Mouse (Mus musculus): ENCODE results near the gene Frrs1l.
A peak's percentile ranks its signal among the peaks of the same experiment; 100 is the strongest.

Frrs1l gene

DNA sequence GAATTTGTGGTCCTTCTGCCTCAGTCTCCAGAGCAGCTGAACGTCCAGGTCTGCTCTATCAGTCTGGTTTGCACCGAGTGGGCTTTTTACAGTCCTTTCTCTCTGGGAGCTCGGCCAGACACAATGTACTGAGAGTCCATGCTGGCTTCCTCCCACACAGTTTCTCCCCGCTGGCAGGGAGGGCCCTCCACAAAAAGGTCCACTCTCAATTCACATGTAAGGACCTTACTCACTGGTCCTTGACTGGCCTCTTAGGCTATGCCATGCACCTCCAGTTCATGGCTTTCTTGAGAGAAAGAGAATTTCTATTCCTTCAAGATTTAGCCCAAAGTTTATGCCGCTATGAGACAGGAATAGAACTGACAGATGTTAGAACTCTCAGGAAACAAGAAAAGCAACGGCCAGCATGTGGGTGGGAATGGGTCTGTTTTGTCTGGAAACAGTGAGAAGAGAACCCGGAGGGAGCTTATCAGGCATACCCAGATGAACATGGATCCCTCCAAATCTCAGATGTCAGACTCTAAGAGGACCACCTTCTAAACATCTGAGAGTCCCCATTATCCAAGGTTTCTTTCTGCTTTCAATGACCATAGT lies 24.5 kb downstream of the Frrs1l start:
- no peak for DNase-seq

DNA sequence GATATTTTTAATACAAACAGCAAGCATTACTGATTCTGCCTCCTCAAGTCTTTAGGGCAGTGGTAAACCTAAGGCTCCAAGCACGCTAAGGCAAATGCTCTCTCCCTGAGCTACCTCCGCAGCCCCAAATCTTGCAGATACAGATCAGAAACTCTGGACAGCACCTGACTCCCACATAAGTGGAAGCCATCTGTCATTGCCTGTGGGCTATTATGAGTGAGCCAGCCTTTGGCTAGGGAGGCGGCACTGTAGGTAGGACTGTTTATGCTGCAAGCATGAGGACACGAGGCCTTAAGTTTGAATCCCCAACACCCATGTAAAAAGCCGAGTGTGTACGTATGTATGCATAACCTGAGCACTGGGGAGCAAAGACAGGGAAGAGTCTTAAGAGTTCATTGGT lies 26.5 kb downstream of the Frrs1l start:
- DNase-seq = no peak

DNA sequence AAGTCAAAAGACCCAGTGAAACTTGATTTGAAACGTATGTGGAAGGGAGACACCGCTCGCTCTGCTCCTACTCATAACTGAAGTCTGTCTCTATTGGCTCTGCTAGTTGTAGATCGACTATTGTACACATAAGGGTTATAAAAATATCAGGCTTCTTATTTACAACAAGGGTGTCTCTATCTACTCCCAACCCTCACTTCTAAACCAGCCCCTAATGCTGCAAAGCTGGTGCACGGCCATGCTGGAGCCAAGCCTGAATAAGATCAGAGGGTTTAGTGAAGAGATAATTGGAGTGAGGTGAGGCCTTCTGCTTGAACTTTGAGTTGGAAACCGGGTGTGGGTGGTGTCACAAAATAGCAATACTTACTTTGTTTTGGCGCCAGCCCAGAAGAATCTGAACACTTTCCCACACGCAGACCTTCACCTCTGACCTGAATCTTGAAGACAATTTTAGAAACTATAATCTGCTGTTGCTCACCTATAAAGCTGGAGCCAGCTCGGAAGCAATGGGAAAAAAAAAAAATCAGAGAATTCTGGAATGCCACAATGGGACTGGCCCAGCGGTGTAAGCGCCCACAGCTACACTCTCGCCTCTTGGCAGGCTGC lies 28.8 kb downstream of the Frrs1l start:
- DNase-seq = no peak

DNA sequence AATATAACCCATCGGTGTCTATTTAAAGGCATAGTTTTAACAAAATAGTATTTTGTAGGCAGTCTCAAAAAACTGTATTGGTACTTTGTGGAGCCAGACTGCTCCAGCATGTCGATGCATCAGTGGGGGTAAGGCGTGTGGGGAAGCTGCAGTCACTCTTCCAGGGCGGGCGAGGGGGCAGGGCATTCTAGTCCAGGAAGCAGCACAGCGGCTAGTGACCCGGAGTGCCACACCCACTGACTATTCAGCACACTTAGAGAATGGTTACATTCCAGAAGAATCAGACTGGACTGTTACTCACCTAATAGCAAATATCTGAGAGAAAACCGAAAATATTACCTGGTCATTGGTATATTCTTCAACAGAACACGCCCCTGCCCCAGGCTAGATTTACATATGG lies 32.7 kb downstream of the Frrs1l start:
- no peak for DNase-seq

DNA sequence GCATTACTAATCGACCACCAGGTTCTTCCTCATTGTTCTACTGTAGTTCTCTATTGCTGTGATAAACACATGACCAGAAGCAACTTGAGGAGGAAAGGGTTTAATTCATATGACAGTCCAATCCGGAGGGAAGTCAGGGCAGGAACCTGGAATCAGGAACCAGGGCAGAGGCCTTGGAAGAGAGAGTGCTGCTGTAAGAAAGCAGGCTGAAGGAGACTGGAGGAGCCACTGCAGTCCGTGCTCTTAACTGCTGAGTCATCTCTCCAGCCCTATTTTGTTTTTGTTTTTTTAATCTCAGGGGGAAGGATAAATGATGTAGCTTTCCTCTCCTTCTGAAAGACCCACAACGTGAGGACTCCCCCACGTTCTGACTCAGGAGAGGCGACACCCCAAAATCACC lies 37.0 kb downstream of the Frrs1l start:
- no peak for DNase-seq

DNA sequence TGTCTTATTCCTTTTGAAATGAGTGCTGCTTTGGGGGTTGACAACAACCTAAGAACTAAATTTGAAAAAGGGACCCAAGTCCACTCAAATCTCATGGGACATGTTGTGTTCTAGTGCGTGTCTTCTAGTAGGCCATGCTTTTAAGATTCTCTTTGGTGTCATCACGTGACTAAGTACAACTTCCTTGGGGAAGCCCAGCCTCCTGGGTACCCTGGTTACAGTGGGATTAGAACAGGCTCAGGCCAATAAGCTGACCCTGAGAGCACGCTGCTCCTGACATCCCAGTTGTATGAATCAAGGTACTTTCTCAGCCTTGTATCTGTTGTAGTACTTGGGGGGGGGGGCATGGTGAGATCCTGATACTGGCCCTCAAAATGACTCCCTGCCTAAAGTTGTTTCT lies 38.5 kb downstream of the Frrs1l start:
- no peak for DNase-seq

DNA sequence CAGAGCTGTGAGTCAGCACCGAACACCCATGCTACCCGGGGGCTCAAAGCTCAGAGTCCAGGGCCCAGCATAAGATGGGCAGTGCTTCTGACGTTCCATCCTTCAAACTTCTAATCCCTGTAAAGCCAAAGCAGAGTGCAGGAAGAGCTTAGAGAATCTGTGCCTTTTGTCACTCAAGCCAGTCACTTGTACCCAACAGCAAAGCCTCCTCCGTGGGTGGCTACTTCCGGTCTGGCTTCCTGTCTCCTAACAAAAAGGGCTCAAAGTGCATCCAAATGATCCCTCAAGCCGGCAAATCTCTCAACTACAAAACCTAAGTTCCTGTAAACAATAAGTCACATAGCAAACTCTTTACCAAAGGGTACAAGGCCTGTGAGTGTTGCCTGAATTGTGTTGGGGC lies 40.7 kb downstream of the Frrs1l start:
- no peak for DNase-seq

DNA sequence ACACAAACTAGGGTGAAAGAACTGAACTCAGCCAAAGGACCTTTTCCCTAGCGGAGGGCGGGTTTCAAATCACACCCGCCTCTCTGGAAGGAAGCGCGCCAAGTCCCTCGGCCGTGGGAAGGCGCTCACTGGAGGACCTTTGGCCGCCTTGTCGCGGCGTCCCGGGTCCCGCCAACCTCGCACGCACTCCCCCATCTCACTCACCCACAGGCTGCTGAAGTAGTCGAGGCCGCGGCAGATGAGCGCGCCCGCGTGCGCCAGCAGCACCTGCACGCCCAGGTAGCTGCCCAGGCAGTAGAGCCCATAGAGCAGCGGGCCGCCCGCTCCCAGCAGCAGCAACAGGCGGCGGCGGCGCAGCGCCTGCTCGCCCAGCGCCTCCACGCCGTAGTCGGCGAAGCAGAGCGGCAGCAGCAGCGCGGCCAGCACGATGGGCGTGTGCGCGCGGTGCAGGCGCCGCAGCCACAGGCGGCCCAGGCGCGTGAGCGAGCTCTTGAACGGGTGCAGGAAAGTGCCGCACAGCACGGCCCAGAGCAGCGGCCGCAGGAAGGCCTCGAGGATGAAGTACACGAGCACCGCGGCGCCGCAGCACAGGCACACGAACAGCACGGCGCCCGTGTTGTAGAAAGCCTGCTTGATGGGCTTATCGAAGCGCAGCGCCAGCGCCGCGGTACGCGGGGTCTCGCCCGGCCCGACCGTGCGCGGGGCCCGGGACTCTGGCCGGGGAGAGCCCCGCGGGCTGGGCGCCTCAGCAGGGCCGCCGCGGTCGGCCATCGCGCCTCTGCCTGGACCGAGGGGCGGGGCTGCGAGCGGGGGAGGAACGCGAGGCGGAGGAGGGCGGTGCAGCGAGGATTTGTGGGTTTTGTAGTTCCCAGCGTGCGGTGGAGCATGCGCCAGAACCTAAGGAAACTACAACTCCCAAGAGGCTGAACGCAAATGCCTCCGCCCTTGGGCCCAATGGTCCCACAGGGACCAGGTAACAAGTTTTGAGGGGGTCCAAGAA lies 43.2 kb downstream of the Frrs1l start, which contains the start of gene Tmem245:
Gene Tmem245 (minus strand): TSS at position 797 of the 1,000 bp plus-strand sequence.
- peak; percentile 94 for DNase-seq

DNA sequence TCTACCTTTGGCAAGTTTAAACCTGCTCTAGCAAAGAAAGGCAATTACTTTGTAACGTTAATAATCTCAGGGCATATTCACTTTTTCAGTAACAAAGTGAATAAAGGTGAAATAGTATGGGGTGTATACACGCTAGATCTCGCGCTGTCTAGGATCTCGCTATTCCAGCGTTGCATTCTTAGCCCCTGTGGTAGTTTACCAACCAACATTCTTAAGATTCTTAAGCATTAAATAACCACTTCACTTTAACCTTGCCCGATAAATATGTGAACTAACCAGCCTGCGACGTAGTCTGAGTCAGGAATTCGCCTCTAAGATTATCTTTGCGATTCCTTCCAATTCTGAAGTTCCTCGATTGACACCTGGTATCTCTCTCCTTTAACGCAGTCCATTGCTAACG lies 44.0 kb downstream of the Frrs1l start:
- no peak for DNase-seq

DNA sequence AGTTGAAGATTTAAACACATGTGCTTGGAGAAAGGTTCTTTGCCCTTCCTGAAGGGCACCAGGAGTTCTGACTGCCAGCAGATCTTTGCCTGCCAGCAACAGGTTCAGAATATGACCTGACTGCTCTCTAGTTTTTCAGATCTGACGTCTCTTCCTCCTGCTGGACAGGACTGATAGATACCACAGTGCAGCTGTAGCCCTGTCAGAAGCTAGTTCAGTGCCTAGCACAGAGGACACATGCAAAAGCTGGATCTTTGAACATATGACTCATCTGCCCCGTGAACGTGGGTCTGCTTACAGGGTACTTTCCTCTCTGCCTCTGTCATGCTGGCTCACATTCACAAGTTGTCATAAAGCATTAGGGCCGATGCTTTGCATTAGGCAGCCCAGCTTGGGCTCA lies 45.9 kb downstream of the Frrs1l start:
- no peak for DNase-seq

DNA sequence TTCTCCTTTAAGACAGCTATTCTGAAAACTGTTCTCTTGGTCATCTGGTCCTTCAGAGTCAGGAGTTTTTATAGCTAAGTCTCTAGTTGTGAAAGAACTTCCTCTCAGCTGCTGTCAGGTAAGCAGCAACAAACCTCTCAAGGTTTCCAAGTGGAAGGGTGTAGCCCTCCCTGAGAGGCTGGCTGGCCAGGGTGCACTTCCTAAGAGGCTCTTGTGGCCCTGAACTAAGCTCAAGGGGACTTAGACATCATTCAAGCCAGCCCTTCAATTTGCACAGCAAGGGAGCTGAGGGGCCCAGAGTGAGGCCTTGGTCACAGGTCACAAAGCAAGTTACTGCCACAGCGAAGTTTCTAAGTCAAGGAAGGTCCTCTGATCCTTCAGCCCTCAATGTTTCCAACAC lies 46.9 kb downstream of the Frrs1l start:
- DNase-seq = no peak

DNA sequence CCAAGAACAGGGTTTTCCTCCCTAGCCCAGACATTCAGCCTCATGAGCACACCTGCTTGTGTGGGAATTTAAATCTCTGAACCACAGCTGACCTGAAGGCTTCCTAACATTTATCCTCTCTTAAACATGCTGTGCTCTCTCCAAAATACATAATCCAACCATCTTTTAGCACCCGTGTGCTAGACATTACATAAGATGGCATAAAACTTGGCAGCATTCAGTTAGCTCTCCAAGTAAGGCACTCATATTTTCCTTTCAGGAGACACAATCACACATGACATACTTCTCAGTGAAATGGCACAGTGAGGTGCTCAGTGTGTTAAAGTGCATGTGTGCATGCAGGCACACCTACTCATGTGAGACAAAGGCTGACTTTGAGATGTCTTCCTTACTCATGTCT lies 47.6 kb downstream of the Frrs1l start:
- DNase-seq = no peak

DNA sequence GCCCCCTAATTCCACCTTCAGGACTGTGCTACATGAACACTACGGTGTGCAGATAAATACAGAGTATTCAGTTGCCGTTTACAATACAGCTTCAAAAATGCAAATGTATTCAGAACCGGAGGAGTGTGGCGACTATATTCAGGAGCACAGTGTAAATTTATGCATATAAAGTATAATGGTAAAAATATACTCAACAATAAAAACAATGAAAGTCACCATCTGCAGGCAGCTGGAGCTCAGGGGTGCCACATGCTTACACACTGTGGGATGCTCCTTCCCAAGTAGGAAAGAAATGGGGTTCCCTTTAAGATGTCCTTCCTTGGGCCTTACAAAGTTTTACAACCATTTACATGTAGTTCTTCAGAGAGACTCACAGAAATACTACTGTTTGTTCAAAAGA lies 48.7 kb downstream of the Frrs1l start:
- DNase-seq = no peak

DNA sequence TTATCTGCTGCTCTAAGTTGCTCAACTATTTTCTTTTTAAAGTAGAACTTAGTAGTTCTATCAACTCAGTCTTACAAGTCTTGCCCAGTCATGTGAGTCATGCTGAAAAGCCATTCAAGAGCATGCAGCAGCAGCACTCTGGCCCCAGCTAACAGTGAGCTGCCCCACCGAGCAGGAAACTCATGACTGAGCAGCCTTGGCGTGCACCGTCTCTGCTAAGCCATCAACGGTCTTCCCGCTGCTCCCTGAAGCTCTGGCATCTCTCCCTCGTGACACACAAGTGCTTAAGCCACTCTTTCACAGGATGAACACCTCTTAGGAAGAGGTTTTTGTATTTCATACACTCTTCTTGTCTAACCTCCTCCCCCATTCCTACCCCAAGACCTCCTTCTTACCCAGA lies 53.1 kb downstream of the Frrs1l start:
- no peak for DNase-seq

DNA sequence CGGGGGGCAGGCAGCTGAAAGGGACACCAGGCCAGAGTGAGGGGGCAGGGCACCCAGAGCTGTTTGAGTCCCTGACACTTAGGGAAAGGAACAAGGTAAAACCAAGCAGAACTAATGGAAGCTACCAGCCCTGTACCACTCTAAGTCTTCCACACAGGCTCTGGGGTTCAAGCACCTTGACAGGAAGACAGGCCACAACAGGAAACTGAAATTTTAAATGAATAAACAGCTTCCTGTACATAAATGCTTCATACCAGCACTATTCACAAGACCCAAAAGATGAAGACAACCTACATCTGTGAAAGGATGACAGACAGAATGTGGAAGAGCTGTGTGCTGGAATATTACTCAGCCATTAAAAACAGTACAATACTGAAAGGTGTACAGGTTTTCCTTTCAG lies 54.9 kb downstream of the Frrs1l start:
- no peak for DNase-seq

DNA sequence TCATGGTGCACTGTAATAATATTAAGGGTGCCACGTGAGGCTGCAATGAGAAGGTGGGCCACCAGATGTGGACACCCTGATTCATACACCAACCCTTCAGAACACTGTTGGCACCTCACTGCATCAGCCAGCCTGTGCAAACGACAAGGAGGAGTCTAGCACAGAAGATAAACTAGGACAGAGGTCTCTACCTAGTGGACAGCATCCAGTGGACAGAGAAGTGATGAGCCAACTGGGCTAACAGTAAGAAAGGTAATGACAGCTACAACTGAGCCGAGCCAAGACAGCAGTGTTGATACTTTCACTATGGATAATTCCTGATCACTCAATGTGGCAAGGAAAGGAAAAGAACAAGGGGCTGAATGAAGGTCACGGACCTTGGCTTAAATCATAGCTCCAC lies 57.0 kb downstream of the Frrs1l start:
- no peak for DNase-seq

DNA sequence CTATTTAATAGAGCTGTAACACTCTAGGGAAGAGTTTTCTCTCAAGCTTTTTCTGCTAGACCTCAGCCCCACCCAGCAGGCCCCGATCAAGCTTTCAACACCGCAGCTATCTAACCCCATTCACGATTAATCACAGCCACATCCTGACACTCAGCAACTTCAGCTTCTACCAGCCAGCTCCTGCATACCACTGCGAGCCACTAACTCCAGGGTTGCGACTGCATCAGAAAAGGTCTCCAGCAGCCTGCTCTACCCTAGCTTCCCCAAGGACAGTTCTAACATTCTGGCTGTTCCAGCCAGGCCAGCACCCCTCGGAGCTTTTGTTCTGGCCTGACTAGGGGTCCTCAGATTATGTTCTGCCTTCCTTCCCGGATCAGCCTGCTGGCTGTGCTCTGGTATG lies 58.1 kb downstream of the Frrs1l start:
- DNase-seq = no peak

DNA sequence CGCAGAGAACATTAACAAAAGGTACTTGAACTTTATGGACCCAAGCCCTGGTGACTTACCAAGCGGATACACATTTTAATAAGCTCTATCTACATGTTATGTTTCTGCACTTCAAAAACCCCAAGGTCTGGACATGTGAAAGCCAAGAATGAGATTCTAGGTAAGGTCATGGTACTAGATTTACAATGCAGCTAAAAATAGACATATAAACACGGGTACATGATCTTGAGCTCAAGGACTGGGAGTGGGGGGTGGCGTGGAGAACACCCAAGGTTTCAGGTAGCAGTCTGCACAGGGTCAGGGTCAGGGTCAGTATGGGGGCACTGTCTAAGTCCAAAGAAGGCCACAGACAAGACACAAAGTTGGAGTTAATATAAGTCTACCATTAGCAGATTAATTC lies 59.9 kb downstream of the Frrs1l start:
- DNase-seq = no peak

DNA sequence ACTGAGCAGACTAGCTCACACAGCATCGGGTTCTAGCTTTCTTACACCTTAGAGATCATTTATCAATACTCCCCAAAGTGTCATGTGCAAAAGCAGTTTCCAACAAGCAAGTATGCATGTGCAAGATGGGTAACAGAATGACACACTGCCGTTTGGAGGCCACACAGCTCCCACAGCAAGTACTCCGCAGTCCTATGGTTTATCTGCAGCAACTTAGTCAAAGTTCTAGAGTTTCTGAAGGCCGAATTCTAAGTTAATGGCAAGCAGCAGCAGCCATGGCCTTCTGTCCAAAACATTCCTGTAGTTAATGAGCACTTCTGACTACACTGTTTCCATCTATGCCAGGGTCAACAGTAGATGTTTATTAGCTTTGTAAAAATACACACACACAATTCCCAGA lies 63.2 kb downstream of the Frrs1l start:
- DNase-seq = no peak

DNA sequence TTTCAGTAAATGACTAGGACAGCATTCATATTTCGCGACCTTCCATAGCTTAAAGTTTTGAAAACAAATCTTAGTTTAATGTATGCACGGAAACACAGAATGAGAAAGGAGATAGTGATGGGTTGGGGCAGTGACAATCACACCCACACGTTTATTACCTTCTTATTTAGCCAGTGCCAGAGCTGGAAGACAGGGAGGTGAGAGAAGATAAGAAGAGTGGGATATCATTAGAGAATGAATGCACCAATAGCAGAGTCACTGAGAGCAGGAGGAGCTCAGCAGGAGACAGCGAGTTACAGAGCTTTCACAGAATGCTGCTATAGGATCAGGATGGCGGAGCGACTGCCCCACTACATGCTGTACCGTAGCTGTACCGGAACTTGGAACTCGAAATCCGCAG lies 68.0 kb downstream of the Frrs1l start:
- no peak for DNase-seq

DNA sequence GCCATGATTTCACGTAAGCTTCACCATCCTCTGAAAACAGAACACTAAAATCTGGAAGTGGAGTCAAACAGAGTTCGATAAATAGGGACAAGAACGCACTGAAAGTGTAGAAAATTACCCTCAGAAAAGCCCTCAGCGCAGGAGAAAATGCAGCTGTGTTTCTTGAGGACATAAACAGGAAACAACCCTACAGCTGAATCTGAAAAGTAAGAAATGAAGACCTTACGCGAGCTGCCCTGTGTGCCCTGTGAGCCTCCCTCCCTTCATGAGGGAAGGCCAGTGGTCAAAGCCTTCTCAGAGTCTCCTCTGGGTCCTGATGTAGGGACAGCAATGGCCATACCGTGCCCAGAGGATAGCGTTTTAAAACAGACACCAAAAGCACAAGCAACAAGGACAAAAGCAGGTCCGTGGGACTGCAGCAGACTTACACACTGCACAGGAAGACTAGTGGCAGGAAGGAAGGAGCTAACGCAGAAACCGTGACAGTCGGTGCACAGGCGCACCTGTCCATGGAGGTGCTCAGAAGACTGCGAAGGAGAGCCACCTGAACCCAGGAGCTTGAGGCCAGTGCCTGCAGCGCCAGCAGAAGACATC lies 74.4 kb downstream of the Frrs1l start:
- DNase-seq = no peak

DNA sequence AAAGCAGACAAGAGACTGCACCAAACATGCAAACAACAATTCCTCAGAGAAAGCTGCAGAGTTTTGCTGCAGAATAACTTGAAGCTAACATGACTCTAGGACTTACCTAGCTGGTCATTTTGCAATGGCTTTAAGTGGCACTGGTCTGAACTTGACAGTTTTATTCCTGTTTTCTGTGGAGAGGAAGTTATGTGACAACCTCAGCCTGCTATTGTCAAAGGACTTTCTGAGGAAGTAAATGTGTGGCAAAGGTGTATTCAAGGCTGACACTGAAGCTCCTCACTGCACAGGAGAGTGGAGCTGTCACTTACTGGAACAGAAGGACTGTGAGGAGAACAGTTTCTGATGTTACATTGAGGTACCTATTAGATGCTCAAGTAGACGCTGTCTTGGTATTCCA lies 75.4 kb downstream of the Frrs1l start:
- no peak for DNase-seq

DNA sequence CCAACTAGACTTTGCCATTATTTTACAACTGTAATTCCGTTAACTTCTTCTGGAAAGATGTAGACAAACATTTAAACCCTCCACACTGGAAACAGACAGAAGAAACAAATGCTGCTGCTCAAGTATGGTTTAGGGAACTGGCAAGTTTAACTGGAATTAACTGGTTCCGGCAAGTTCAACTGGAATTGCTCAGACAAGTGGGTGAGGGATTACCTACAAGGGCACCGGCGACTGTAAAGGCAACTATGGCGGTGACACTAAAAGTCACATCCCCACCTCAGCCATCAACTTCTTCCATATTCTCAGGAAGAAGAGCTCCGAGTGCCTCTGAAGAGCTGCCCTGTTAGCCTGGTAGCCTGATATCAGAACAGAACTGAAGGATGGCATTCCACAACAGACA lies 75.9 kb downstream of the Frrs1l start:
- DNase-seq = no peak

All from liver (tissue).